Mouse (Mus musculus) cerebellum, postnatal 4 days (tissue): ENCODE results near the gene Tpx2.

Source experiments
- DNase-seq, 2 experiments: peaks; one replicate each; pipeline ENCODE4 v3.0.0; 2022; ENCODE audit warnings: low spot score in 2 of 2, mixed read lengths in 1 of 2

Tpx2 gene

DNA sequence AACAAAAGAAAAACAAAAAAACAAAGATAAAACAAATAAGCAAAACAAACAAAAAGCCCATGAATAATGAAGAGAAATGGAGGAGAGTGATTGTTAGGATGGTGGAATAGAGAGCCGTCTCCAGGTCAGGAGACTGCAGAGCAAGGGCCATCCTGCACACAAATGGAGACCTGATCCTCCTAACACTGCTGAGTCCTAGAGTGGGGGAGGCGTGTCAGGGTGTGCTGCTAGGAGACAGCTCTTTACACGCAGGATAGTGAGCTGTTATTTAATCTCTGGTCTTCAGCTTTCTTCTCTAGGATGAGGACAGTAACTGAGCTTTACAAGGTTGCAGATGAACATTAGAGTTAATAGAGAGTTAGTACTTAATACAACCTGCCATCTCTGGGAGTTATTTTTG, 14.9 kb downstream of the Tpx2 start:
- DNase-seq, result no peak

DNA sequence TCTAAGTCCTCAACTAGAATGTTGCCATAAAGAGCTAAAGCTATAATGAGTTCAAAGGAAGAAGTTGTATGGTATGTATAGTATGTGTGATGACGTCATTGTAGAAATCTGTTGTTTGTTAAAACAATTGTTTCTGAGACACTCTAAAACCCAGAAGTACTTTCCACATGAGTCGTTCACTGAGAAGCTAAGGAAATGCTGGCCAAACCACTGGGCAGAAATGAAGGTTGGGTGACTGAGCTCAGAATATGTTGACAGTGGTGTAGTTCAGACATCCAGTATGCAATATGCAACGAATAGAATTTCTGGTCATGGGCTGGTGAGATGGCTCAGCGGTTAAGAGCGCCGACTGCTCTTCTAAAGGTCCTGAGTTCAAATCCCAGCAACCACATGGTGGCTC, 15.6 kb downstream of the Tpx2 start:
- DNase-seq, result no peak

GRCm38 (mm10) chr2:152878239-152878638, 30.5 kb downstream of the Tpx2 start:
- no peak for DNase-seq

- DNase-seq, result no peak
Observed at GRCm38 (mm10) chr2:152880898-152881297, 33.1 kb downstream of the Tpx2 start.

DNA sequence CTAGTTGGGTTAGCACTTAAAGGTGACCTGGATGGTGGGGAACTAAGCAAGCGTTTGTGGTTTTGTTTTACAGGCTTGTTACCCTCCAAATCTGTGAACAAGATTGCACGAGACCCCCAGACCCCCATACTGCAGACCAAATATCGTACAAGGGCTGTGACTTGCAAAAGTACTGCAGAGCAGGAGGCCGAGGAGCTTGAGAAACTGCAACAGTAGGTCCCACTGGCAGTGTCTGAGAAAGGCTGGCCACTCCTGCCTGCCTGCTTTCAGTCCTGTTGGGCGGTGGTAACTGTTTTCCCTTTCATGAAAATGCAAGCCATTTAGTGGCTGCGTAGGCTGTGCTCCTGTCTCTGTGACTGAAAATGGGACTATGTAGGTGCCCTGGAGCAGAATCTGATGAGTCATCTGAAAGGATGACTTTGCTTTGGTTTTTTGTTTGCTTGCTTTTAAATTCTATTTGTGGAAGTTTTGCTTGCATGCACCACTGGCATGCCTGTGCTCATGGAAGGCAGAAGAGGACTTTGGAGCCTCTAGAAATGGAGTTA, 36.4 kb downstream of the Tpx2 start:
- no peak for DNase-seq

DNA sequence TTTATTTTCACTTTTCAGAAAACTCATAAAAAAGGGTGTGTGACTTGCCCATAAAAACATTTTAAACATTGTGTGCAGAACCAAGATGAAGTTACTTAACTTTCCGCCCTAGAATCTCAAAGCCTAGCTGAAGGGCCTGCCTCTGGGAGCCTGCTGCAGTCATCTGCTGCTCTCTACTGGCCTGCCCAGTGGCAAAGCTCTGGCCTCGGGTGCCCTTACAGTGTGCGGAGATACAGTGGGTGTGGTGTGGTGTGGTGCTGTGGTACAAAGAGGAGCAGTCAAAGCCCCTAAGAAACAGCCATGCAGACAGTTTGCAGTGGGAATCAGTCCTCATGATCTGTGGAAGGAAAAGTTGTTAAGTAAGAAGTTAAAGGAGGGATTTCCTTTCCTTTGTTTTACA, 39.5 kb downstream of the Tpx2 start:
- DNase-seq, result no peak

DNA sequence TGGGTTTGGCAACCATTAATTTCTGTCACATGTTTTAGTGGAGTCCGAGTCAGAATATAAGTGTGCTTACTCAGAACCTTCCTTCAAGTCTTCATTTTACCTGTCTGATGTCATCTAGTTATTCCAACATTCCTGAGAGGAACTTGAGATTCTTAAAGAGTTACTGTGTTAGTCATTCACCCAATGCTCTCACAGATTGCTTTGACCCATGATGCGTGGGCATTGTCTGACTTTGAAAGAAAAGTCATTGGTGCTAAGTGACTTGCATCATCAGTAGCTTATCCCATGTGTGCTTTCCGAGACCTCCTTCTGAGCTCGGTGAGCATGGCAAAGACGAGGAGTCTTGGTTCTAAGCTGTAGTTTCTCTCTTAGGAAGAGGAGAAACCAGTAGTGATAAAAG, 41.0 kb downstream of the Tpx2 start:
- DNase-seq, result no peak

DNA sequence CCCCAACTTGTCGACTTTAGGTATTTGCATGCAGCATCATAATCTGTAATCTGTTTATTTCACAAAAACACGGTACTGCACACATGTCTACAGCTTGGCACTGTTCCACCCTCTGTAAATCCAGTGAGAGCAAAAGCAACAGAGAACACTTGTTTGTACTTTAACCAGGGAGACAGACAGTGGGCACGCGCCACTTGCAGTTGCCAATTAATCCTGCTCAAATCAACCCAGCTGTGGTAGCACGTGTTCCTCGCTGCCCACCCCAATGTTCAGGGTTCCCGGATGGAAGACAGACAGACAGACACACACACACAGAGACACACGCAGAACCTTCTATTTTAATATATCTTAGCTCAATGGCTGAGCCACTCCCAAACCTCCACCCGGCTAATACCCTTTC, 48.1 kb downstream of the Tpx2 start:
- no peak for DNase-seq

- no peak for DNase-seq
Observed at GRCm38 (mm10) chr2:152896926-152897325, 49.2 kb downstream of the Tpx2 start.

- no peak for DNase-seq
Observed at GRCm38 (mm10) chr2:152899011-152899410, 51.2 kb downstream of the Tpx2 start.

DNA sequence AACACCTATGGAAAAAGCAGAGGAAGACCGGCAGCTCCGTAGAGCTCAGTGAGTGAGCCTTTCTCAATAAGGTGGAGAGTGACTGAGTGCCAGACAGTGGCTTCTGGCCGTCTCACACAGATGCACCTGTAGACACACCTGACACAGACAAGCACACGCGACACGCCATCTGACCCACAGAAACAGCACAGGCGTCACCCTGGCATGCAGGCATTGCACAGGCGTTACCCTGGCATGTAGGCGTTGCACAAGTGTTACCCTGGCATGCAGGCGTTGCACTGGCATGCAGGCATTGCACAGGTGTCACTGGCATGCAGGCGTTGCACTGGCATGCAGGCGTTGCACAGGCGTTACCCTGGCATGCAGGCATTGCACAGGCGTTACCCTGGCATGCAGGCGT, 53.5 kb downstream of the Tpx2 start:
- no peak for DNase-seq

DNA sequence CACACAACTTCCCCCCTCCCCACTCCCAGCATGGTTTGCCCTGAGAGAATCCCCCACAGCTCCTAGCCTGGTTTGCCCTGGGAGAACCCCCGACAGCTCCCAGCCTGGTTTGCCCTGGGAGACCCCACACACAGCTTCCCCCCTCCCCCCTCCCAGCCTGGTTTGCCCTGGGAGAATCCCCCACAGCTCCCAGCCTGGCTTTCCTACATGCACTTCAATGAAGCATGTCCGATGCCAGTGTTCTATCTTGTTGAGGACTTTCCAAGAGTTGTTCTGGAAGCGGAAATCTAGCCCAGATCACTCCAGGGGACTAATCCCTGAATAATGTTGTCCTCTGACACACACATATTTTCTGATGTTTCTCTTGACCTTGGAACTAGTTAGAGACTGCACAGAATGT, 54.9 kb downstream of the Tpx2 start:
- no peak for DNase-seq

DNA sequence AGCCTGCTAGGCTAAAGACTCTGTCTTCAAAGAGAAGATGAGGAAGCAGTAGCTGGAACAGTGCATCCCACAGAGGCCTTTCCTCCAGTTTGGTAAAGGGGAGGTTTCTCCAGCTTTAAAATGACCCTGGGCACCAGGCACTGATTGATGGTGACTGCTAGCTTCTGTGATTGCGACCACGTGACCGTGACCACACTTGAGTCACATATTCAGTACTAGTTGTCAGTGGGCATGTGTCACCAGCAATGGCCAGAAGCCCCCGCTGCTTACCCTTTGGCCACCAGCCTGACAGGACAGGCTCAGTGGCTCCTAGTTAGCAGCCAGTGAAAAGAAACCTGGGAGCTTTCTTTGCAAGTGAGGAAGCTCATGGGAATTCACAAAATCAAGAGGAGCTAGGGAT, 55.8 kb downstream of the Tpx2 start:
- DNase-seq, result no peak

- no peak for DNase-seq
Observed at GRCm38 (mm10) chr2:152904127-152904643, 56.4 kb downstream of the Tpx2 start.

GRCm38 (mm10) chr2:152905036-152905829, 57.5 kb downstream of the Tpx2 start:
- no peak for DNase-seq

DNA sequence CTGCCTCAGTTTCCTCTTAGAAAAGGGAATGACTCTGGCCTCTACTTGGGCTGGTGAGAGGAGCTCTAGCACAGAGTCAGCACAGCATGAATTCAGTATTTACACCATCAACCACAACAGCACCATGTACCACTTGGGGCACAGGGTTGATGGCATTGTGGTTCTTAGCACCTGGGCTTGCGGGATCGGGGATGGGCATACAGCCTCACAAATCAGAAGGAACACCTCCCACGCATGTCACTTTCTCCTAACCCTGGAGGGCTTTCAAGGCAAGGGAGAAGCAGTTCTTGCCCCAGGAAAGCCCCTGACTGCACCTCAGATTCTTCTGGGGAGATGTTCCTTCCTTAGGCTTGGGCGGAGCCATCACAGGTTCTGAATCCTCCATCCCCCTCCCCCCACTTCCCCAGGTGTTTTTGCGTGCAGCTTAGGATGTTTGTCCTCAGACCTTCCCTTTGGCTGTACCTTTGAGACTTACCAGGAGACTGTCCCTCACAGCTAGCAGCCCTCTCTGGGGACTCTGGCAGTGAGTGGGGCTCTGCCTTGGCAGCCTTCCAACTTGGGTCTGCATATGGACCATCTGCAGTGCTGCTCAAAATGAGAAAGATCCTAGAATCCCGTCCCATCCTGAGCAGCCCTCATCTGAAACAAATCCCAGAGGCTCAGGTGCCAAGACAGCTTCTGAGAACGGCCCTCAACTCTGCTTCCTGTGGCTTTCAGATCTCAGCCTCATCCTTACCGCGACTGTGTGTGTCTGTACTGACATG, 58.7 kb downstream of the Tpx2 start:
- no peak for DNase-seq

- DNase-seq, result no peak
Observed at GRCm38 (mm10) chr2:152907114-152907943, 59.6 kb downstream of the Tpx2 start.

- DNase-seq, result no peak
Observed at GRCm38 (mm10) chr2:152909848-152910247, 62.1 kb downstream of the Tpx2 start.

- DNase-seq, result peak in 1 of 2 experiments; percentile 49
Observed at GRCm38 (mm10) chr2:152911031-152911430, 63.3 kb downstream of the Tpx2 start, which contains the start of gene Mylk2. Gene Mylk2, plus strand, starts transcription at chr2:152911352.

DNA sequence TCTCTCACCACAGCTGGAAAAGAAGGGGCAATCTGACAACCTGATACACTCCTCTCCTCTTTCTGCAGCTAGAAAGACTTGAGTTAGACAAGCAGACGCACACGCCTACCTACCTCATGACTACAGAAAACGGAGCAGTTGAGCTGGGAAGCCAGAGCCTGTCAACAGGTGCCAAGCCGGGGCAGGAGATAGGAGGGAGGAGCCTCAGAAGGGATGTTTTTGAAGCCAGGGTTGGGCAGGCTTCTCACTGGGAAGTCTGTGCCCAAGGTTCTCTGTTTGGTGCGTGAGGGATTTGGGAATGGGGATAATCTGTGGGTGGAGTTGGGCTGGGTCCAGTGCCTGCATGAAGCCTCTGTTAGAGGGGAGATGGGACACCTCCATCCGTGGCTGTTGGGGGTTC, 63.7 kb downstream of the Tpx2 start:
- no peak for DNase-seq

DNA sequence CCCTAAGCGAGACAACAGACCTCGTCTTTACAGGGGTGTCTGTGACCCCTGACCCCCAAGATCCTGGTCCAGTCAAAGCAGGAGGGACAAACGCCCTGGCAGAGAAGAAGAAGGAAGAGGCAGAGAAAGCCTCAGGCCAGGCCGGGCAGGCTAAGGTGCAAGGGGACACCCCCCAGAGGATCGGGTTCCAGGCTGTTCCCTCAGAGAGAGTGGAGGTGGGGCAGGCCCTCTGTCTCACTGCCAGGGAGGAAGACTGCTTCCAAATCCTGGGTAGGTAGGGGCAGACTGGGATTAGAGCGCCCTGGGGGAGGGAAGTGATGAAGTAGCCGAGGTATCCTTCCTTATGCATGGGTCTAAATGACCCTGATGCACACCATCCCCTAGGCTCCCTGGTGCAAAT, 65.7 kb downstream of the Tpx2 start:
- DNase-seq, result no peak
